Mouse (Mus musculus) kidney, adult 2 months (tissue): ENCODE data around the gene Insm1.

Experiments used
- CTCF ChIP-seq: fragments of 200-500 bp; conservative IDR thresholded peaks from 2 replicates; pipeline ENCODE4 v1.5.1; 2011; ENCODE audit warnings: low read depth, mild to moderate bottlenecking, control low read depth, low read length, moderate library complexity, mixed read lengths; ENCODE audit not compliant: insufficient read depth, insufficient read length
- POLR2A ChIP-seq: fragments of 200-500 bp; IDR thresholded peaks from one replicate; pipeline ENCODE4 v1.6.1; 2011; ENCODE audit warnings: low read depth, low read length, control low read depth

- TF ChIP-seq POLR2A (no peak), CTCF (no peak)
These were observed 6.7 kb downstream of the Insm1 start for GRCm38 (mm10) chr2:146228435-146228834.
